Mouse (Mus musculus): ENCODE measurements around the gene Sub1. TPM values are rescaled to one million over a fixed set of nuclear protein-coding genes. Genes with fewer than 3 reads are reported as not detected.
A peak's percentile ranks its signal among the peaks of the same experiment; 100 is the strongest.

The Sub1 gene
- polyA plus RNA-seq (2016; fragmentation: Nextera tagmentation; extraction: Ambion mirVana): 627 and 739 TPM in 2 replicates

- H3K4me1 ChIP-seq: peaks cover 7% of the 10 kb centered on the region; the same call in 1 of the 2 replicates
- peak within 1 kb of the TSS; percentile 97 for H3K27ac ChIP-seq
- DNase-seq (ENCODE audit: low spot score): no peak
- H3K4me3 ChIP-seq: peak within 1 kb of the TSS; percentile 96
- H3K9me3 ChIP-seq: no peaks in the 10 kb centered on the region
- no peaks in the 10 kb centered on the region for H3K27me3 ChIP-seq (ENCODE audit: insufficient read depth, poor library complexity, severe bottlenecking)
- H3K36me3 ChIP-seq: peaks cover 18% of the 10 kb centered on the region
- WGBS: 87% methylated on average over 7 of the region's 7 CpGs
Observed at GRCm38 (mm10) chr15:11996883-11997282, at the start of gene Sub1. Gene Sub1, minus strand, starts transcription at chr15:11996983.

- Histone ChIP-seq H3K27ac (no peak overlapping the region), H3K36me3 (no peaks in the 10 kb centered on the region)
Observed at GRCm38 (mm10) chr15:12040407-12040710, 43.6 kb upstream of the Sub1 start.

GRCm38 (mm10) chr15:12039671-12040406 lies 43.1 kb upstream of the Sub1 start:
- Histone ChIP-seq H3K9me3 (no peaks in the 10 kb centered on the region), H3K36me3 (no peaks in the 10 kb centered on the region), H3K27me3 (ENCODE audit: insufficient read depth, poor library complexity, severe bottlenecking) (no peaks in the 10 kb centered on the region), H3K4me3 (no peak overlapping the region), H3K4me1 (peaks cover 11% of the 10 kb centered on the region), H3K27ac (no peak overlapping the region)
- DNase-seq (ENCODE audit: low spot score): no peak
- WGBS: 71% methylated on average over 15 of the region's 15 CpGs

More at GRCm38 (mm10) chr15:12040407-12040710, 43.6 kb upstream of the Sub1 start:
- Histone ChIP-seq H3K4me3 (no peak overlapping the region), H3K4me1 (peaks cover 11% of the 10 kb centered on the region), H3K9me3 (no peaks in the 10 kb centered on the region), H3K27me3 (ENCODE audit: insufficient read depth, poor library complexity, severe bottlenecking) (no peaks in the 10 kb centered on the region)
- WGBS: 37% methylated on average over 5 of the region's 5 CpGs
- DNase-seq (ENCODE audit: low spot score): no peak

GRCm38 (mm10) chr15:12039256-12039655 lies 42.5 kb upstream of the Sub1 start:
- 82% methylated on average over 10 of the region's 10 CpGs for WGBS
- Histone ChIP-seq H3K27ac (no peak overlapping the region), H3K27me3 (ENCODE audit: insufficient read depth, poor library complexity, severe bottlenecking) (no peaks in the 10 kb centered on the region), H3K9me3 (no peaks in the 10 kb centered on the region), H3K36me3 (no peaks in the 10 kb centered on the region), H3K4me1 (peaks cover 14% of the 10 kb centered on the region), H3K4me3 (no peak overlapping the region)
- no peak for DNase-seq (ENCODE audit: low spot score)

GRCm38 (mm10) chr15:12037866-12038625 lies 41.3 kb upstream of the Sub1 start:
- H3K4me3 ChIP-seq: no peak overlapping the region
- no peaks in the 10 kb centered on the region for H3K27me3 ChIP-seq (ENCODE audit: insufficient read depth, poor library complexity, severe bottlenecking)
- no peaks in the 10 kb centered on the region for H3K9me3 ChIP-seq
- no peak overlapping the region for H3K27ac ChIP-seq
- no peak for DNase-seq (ENCODE audit: low spot score)
- 68% methylated on average over 10 of the region's 10 CpGs for WGBS
- H3K4me1 ChIP-seq: peaks cover 14% of the 10 kb centered on the region
- no peaks in the 10 kb centered on the region for H3K36me3 ChIP-seq

- WGBS: 50% methylated on average over 7 of the region's 7 CpGs
- no peaks in the 10 kb centered on the region for H3K36me3 ChIP-seq
- no peak overlapping the region for H3K4me3 ChIP-seq
- no peaks in the 10 kb centered on the region for H3K27me3 ChIP-seq (ENCODE audit: insufficient read depth, poor library complexity, severe bottlenecking)
- no peak overlapping the region for H3K27ac ChIP-seq
- DNase-seq (ENCODE audit: low spot score): no peak
- H3K9me3 ChIP-seq: no peaks in the 10 kb centered on the region
- H3K4me1 ChIP-seq: peaks cover 14% of the 10 kb centered on the region
Observed at GRCm38 (mm10) chr15:12037217-12037616, 40.4 kb upstream of the Sub1 start.

- H3K9me3 ChIP-seq: no peaks in the 10 kb centered on the region
- 69% methylated on average over 5 of the region's 5 CpGs for WGBS
- H3K4me1 ChIP-seq: peaks cover 14% of the 10 kb centered on the region
- no peak overlapping the region for H3K27ac ChIP-seq
- no peak overlapping the region for H3K4me3 ChIP-seq
- no peak for DNase-seq (ENCODE audit: low spot score)
- no peaks in the 10 kb centered on the region for H3K27me3 ChIP-seq (ENCODE audit: insufficient read depth, poor library complexity, severe bottlenecking)
- H3K36me3 ChIP-seq: no peaks in the 10 kb centered on the region
Observed at GRCm38 (mm10) chr15:12036675-12037074, 39.9 kb upstream of the Sub1 start.

- Histone ChIP-seq H3K4me3 (no peak overlapping the region), H3K27ac (no peak overlapping the region), H3K9me3 (no peaks in the 10 kb centered on the region), H3K4me1 (0 out of 2 replicates have a peak, but pooled peaks cover 3% of the 10 kb centered on the region), H3K27me3 (ENCODE audit: insufficient read depth, poor library complexity, severe bottlenecking) (no peaks in the 10 kb centered on the region), H3K36me3 (no peaks in the 10 kb centered on the region)
- 44% methylated on average over 4 of the region's 4 CpGs for WGBS
- DNase-seq (ENCODE audit: low spot score): peak; percentile 53
Observed at GRCm38 (mm10) chr15:12034317-12034716, 37.5 kb upstream of the Sub1 start.

GRCm38 (mm10) chr15:12033155-12033554 lies 36.4 kb upstream of the Sub1 start:
- H3K9me3 ChIP-seq: no peaks in the 10 kb centered on the region
- no peaks in the 10 kb centered on the region for H3K36me3 ChIP-seq
- no peaks in the 10 kb centered on the region for H3K27me3 ChIP-seq (ENCODE audit: insufficient read depth, poor library complexity, severe bottlenecking)
- 0 out of 2 replicates have a peak, but pooled peaks cover 3% of the 10 kb centered on the region for H3K4me1 ChIP-seq
- DNase-seq (ENCODE audit: low spot score): no peak
- no peak overlapping the region for H3K27ac ChIP-seq
- no peak overlapping the region for H3K4me3 ChIP-seq

GRCm38 (mm10) chr15:12032512-12032911 lies 35.7 kb upstream of the Sub1 start:
- H3K27ac ChIP-seq: no peak overlapping the region
- no peaks in the 10 kb centered on the region for H3K27me3 ChIP-seq (ENCODE audit: insufficient read depth, poor library complexity, severe bottlenecking)
- WGBS: 88% methylated on average over 3 of the region's 3 CpGs

GRCm38 (mm10) chr15:12031861-12032260 lies 35.1 kb upstream of the Sub1 start:
- 0 out of 2 replicates have a peak, but pooled peaks cover 3% of the 10 kb centered on the region for H3K4me1 ChIP-seq
- no peak overlapping the region for H3K4me3 ChIP-seq
- DNase-seq (ENCODE audit: low spot score): no peak
- no peaks in the 10 kb centered on the region for H3K36me3 ChIP-seq
- 86% methylated on average over 8 of the region's 8 CpGs for WGBS
- no peaks in the 10 kb centered on the region for H3K27me3 ChIP-seq (ENCODE audit: insufficient read depth, poor library complexity, severe bottlenecking)
- no peaks in the 10 kb centered on the region for H3K9me3 ChIP-seq
- no peak overlapping the region for H3K27ac ChIP-seq

More at GRCm38 (mm10) chr15:12032512-12032911, 35.7 kb upstream of the Sub1 start:
- Histone ChIP-seq H3K4me3 (no peak overlapping the region), H3K4me1 (0 out of 2 replicates have a peak, but pooled peaks cover 3% of the 10 kb centered on the region), H3K36me3 (no peaks in the 10 kb centered on the region), H3K9me3 (no peaks in the 10 kb centered on the region)
- no peak for DNase-seq (ENCODE audit: low spot score)

GRCm38 (mm10) chr15:12030221-12030620 lies 33.4 kb upstream of the Sub1 start:
- Histone ChIP-seq H3K36me3 (no peaks in the 10 kb centered on the region), H3K4me3 (no peak overlapping the region), H3K9me3 (no peaks in the 10 kb centered on the region), H3K27me3 (ENCODE audit: insufficient read depth, poor library complexity, severe bottlenecking) (no peaks in the 10 kb centered on the region), H3K27ac (no peak overlapping the region), H3K4me1 (0 out of 2 replicates have a peak, but pooled peaks cover 3% of the 10 kb centered on the region)
- DNase-seq (ENCODE audit: low spot score): no peak
- WGBS: 80% methylated on average over 4 of the region's 4 CpGs

GRCm38 (mm10) chr15:12027807-12028206 lies 31.0 kb upstream of the Sub1 start:
- no peak overlapping the region for H3K4me3 ChIP-seq
- DNase-seq (ENCODE audit: low spot score): no peak
- 53% methylated on average over 3 of the region's 3 CpGs for WGBS
- H3K4me1 ChIP-seq: peaks cover 4% of the 10 kb centered on the region; the same call in 1 of the 2 replicates
- H3K36me3 ChIP-seq: no peaks in the 10 kb centered on the region
- no peaks in the 10 kb centered on the region for H3K27me3 ChIP-seq (ENCODE audit: insufficient read depth, poor library complexity, severe bottlenecking)
- H3K9me3 ChIP-seq: no peaks in the 10 kb centered on the region
- no peak overlapping the region for H3K27ac ChIP-seq
